Mouse (Mus musculus): ENCODE measurements around the gene Lyst. TPM values are rescaled to one million over a fixed set of nuclear protein-coding genes. Genes with fewer than 3 reads are reported as not detected.
"Not testable (repeated sequence)": the region's sequence is repeated elsewhere in the genome, so short reads cannot be mapped to it uniquely, and the experiment has no call there.

Gene Lyst
- total RNA-seq, 2 experiments from 2014 or later: 3.6 to 4.3 TPM

DNA sequence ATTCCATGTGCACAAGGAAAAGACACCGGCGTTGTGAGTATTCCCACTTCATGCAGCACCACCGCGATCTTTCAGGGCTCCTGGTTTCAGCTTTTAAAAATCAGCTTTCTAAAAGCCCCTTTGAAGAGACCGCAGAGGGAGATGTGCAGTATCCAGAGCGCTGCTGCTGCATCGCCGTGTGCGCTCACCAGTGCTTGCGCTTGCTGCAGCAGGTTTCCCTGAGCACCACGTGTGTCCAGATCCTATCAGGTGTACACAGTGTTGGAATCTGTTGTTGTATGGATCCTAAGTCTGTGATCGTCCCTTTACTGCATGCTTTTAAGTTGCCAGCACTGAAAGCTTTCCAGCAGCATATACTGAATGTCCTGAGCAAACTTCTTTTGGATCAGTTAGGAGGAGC lies 45.0 kb downstream of the Lyst start:
- no peak for DNase-seq (ENCODE audit: low spot score)

DNA sequence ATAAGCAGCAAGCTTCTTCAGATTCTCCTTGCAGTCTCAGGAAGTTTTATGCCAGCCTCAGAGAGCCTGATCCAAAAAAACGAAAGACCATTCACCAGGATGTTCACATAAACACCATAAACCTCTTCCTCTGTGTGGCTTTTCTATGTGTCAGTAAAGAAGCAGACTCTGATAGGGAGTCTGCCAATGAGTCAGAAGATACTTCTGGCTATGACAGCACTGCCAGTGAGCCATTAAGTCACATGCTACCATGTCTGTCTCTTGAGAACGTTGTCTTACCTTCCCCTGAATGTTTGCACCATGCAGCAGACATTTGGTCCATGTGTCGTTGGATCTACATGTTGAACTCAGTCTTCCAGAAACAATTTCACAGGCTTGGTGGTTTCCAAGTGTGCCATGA lies 47.4 kb downstream of the Lyst start:
- no peak for DNase-seq (ENCODE audit: low spot score)

DNA sequence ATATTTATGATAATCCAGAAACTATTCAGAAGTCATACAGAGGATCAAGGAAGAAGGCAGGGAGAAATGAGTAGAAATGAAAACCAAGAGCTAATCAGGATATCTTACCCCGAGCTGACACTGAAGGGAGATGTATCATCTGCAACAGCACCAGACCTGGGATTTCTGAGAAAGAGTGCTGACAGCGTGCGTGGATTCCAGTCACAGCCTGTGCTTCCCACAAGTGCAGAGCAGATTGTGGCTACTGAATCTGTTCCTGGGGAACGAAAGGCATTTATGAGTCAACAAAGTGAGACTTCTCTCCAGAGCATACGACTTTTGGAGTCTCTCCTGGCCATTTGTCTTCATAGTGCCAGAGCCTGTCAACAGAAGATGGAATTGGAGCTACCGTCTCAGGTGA lies 47.8 kb downstream of the Lyst start:
- no peak for DNase-seq (ENCODE audit: low spot score)

DNA sequence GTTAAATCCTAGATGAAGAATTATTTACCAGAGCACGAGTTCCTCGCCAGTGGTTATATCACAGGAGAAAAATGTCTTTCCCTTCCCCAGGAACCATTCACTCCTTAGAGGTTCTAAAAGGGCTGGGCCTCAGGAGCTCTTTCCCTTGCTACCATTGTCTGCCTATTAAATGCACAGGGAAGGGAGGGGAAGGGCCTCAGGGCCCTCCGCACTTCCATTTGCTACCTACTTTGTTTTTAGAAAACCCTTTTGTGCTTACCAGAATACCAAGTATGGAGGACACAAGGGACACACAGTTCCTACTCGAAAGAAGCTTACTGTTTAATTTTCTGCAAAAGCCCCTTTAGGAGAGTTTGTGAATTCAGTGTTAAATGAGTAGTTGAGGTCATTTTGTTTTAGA lies 48.5 kb downstream of the Lyst start:
- DNase-seq (ENCODE audit: low spot score): no peak

DNA sequence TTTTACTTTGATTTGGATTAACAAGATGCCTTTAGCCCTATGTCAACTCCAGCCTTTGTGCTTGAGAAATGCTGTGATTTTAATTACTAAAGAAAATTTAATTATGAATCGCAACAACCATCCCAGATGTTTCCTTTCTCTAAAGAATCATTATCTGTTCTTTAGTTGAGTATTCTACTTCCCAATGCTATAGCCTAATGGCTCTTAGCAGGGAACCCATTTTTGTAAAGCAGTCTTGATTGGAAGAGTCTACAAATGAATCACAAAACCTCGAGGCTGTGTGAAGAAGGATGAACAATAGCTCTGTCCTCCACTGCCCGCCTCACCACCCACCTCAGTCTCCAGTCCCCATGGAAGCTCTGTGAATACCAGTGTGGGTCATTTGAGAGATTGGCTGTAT lies 57.1 kb downstream of the Lyst start:
- no peak for DNase-seq (ENCODE audit: low spot score)

DNA sequence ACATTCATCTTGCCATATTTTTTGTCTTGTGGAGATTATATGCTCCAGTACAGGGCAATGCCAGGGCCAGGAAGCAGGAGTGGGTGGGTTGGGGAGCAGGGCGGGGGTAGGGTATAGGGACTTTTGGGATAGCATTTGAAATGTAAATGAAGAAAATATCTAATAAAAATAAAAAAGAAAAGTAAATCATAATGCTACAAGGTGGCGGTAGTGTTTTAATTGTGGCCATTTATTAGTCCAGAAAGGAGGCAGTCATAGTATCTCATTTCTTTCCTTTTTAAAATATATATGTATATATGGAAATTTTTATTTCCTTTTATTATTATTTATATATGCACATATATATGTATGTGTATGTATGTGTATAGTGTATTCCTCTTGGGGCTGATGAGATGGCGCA lies 65.3 kb downstream of the Lyst start:
- DNase-seq (ENCODE audit: low spot score): no peak

DNA sequence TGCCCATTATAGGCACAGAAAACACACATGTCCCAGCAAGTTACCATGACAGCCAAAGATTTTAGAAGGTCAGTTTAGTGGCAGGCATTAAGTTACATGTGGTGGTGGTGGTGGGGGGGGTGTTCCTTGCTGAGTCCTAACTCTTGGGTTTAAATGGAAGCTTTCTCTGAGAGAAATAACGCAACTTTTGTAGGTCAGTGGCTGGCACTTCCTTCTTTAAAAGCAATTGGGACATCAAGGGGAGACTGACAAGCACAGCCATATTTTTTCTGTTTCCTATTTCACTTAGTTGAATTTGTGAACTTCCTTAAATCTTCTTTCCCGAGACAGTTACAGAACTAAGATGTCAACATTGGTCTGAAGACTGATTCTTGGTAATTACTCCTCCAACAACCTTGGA lies 75.9 kb downstream of the Lyst start:
- DNase-seq (ENCODE audit: low spot score): not testable (repeated sequence)

DNA sequence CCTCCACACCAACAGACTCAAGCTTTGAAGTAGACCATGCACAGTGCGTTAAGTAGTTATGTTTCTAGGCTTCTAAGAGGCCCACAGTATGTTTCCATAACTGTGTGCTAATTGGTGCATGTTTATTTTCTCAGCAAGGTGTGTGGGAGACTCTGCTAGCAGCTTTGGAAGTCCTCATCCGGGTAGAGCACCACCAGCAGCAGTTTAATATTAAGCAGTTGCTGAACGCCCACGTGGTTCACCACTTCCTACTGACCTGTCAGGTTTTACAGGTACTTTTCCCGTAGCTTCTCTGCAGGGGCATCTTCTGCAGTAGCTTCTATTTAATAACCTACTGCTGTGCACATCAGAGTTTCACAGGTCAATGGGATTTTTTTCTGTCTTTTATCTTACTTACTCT lies 80.5 kb downstream of the Lyst start:
- no peak for DNase-seq (ENCODE audit: low spot score)

DNA sequence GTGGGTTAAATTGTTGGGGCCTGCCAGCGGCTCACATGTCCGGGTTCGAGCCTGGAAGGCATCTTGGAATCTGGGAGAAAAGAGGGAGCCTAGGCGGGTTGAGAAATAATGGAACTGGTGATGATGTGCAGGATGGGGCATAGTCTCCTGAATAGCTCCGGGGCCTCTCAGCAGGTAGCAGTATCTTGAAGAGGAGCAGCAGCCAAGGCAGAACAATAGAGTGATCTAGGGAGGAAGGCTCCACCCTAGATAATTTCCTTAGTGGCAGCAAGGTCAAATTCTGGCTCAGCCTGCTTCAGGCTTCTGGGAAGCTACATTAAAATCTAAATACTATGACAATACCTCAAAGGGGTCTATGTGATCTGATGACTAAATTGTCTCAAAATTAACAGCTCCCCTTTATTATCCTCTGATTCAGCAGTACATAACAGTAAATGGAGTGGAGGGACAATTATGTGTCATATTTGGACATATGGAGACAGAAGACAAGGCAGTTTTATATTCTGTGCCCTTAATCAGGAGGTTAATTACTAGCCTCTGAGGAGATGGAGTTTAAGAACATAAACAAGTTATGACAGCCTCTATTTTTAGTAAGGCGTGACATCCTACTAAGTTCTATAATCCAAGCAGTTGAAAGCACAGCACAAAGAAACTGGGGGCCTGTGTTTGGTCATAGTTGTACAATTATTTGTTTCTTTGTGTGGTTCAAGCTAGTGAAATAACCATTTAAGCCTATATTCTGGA lies 81.6 kb downstream of the Lyst start:
- no peak for DNase-seq (ENCODE audit: low spot score)

DNA sequence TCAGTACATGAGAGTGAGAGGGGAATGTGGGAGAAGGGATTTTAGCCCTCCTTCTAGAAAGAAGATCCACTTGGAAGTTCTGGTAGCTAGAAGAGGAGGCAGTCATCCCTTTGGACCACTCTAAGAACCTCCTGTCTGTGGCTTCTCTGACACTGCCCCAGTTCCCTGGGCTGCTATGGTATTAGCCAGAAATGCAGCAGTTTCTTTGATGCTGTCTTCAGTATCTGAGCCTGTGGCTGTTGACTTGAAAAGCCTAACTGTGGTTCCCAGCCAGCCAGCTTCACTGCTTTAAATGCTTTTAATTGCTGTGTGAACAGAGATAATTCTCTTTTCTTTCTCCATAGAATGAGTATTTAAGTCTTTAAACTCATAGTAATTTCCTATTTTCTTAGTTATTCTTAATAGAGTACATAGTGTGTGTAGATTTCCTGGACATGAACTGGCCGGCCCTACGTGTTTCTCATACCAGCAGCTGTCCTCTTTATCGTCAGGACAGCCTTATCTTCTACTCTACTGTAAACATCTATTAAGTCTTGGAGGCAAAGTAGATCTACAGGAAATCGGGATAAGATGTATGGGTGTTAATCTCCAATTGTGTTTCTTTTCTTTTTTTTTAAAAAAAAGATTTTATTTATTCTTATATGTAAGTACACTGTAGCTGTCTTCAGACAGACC lies 84.6 kb downstream of the Lyst start:
- DNase-seq (ENCODE audit: low spot score): no peak

DNA sequence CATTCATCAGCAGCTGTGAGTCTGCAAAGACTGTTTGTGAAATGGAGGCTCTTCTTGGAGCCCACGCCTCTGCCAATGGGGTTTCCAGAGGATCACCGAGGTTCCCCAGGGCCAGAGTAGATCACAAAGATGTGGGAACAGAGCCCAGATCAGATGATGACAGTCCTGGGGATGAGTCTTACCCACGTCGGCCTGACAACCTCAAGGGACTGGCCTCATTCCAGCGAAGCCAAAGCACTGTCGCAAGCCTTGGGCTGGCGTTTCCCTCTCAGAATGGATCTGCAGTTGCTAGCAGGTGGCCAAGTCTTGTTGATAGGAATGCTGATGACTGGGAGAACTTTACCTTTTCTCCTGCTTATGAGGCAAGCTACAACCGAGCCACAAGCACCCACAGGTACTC lies 87.7 kb downstream of the Lyst start:
- DNase-seq (ENCODE audit: low spot score): no peak

DNA sequence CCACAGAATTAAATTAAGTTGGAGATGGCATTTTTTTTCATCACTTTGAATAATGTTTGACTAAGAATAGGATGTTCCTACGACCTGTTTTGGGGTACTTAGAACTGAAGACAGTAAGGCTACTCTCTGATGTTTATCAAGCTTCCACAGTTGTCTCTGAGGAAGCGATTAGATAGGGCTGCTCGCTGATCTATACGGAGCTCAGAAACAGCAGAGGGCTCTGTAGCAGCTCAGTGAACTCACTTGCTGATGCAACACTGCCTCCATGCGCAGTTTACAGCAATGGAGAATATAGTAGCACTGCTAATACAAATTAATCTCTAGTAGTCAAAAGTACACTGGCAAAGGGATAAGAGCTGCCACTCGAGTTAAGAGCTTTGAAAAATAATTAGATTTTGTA lies 91.4 kb downstream of the Lyst start:
- no peak for DNase-seq (ENCODE audit: low spot score)

DNA sequence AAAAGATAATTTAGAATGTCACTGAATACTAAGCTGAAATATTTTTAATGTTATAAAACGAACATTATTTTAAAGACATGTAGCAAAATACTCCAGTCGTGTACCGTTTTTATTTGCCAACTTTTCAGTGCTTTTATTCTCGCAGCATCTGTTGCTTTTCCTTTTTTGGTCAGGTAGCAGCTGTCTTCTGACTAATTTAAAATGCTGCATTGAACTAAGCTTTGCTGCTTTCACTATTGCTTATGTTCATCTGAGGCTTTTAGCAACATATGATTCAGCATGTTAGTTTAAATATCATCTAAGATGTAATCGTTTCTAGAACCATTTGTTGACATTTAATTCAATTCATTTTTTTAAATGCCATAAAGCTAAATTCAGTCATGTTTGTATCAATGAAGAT lies 113.3 kb downstream of the Lyst start:
- DNase-seq (ENCODE audit: low spot score): no peak

DNA sequence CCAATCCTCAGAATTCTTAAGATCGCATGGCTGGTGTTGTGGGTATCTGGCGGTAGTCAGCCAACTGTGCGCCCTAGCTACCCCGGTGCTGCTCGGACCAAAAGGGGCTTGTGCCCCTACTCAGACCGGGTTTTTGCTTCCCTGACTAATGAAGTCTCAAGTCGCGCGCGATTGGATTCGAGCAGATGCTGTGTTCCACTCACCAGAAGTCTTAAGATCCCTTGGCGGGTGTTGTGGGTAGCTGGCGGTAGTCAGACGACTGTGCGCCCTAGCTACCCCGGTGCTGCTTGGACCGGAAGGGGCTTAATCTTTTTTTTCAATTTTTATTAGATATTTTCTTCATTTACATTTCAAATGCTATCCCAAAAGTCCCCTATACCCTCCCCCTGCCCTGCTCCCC lies 131.2 kb downstream of the Lyst start:
- not testable (repeated sequence) for DNase-seq (ENCODE audit: low spot score)

DNA sequence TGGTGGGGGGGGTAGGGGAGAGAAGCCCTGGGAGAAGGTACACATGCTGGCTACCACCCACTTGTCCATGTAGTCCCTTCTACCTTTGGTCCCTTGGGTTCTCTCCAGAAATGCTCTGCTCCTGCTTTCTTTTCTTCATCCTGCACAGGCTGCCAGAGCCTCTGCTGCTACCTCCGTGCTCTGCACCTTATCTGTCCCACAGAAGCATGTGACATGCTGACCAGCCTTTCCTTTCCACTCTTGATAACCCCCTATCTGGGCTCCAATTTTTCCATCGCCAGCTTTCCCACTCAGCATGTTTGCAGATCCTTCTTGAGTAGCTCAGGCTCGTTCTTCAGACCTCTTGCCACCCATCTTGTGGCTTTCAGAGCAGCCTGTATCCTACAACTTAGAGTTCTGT lies 133.1 kb downstream of the Lyst start:
- DNase-seq (ENCODE audit: low spot score): no peak

DNA sequence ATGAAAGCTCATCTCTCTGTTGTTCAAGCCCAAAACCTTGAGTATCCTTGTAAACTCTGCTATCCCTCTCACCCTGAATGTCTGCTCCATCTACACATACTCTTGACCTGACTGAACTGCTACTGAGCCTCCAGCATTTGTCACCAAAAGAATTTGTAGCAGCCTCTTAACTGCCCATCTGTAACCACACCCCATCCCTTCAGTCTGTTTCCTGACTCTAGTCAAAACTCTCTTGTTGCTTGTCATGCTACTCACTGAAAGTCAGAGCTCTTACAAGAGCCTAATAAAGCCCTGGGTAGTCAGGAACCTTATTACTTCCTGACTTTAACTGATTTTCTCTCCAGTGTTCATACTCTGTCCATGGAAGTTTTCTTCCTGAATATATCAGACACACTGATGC lies 133.6 kb downstream of the Lyst start:
- DNase-seq (ENCODE audit: low spot score): no peak

DNA sequence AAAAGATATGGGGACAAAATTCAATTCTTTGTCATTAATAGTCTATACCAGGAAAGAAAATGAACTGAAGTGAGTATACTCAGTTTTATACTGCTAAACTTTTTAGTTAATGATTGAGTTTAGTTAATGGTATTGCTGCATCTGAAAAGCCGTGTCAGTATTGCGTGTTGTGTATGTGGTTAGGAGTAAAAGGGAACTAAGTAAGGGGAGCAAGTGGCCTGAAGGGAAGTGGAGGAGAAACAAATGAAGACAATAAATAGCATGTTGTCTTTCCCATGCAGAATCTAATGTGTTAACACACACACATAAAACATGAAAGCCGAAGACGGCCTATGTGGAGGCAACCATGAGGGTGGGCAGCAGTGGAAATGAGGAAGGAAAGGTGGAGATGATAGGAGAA lies 149.0 kb downstream of the Lyst start:
- DNase-seq (ENCODE audit: low spot score): no peak

DNA sequence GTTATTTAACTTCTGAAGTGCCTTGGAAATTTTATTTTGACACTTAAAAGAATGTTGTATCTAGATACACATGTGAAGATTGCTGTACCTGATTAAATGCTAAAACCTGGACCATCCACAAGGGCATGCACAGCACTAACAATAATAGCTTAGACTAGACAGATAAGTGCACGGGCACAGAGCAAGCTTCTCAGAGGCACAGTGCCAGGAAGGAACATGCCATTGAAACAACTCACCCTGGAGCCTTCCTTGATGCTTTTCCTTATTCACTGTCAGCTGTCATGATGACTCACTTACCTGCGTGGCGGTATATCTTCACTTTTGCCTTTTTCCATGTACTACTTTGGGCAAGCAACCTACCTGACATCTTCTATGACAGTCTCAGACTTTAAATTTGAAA lies 155.7 kb downstream of the Lyst start:
- no peak for DNase-seq (ENCODE audit: low spot score)

DNA sequence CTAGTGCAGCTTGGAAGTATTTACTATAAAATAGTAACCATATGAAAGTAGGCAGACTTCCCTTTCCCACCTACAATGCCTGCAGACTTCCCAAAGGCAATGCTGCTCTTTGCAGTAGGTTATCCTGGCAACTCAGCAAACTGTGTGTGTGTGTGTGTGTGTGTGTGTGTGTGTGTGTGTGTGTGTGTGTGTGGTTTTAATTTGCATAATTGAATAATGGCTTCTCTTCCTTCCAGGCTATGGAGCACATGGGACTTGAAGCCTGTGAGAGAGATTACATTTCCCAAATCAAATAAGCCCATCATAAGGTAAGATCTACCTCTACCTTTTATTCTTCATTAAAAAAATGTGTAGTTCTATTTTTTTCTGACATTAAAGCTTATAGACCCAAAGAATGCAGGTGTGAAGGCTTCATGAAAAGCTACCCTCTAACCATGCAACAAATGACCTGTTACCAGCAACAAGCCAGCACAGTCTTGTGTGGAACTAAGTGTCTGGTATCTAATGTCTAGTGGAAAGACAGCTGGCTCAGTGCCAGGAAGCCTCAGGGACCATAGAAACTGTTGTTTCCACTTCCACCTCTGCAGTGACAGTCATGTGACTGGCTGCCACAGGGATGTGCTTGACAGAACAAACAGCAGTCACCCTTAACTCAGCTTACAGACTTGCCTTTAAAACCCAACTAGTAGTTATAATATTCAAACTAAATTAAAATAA lies 185.7 kb downstream of the Lyst start:
- no peak for DNase-seq (ENCODE audit: low spot score)

DNA sequence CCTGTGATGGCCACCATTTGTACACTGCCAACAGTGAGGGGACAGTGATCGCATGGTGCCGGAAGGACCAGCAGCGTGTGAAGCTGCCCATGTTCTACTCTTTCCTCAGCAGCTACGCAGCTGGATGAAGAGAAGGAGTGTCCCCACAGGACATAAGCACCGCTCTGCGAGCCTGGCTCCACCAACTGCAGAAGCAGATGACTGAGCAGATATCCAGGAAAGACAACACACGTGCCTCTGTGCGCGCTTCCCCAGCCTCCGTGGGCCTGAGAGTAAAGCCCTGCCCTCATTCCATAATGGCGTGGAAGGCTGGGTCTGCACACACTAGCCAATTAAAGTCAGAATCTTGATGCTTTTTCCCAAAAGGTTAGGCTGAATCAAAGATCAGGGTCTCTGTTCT lies 186.9 kb downstream of the Lyst start:
- DNase-seq (ENCODE audit: low spot score): no peak

DNA sequence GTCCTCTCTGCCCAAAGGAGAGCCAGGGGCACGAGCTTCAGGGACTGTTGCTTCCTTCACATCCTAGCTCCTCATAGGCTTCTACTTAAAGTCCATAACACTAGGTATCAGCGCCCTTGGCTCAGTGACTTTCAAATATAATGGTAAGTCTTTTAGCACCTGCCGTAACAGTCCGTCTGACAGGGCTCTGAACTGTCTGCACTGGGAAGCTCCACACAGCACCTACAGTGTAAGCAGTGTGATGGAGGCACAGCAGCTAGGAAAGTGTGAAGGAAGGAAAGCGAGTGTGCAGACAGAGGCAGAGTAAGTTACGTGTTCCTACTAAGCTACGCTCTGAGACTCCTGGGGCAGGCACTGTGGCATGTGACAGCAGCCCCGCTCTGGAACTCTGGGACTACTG lies 187.5 kb downstream of the Lyst start:
- DNase-seq (ENCODE audit: low spot score): no peak

DNA sequence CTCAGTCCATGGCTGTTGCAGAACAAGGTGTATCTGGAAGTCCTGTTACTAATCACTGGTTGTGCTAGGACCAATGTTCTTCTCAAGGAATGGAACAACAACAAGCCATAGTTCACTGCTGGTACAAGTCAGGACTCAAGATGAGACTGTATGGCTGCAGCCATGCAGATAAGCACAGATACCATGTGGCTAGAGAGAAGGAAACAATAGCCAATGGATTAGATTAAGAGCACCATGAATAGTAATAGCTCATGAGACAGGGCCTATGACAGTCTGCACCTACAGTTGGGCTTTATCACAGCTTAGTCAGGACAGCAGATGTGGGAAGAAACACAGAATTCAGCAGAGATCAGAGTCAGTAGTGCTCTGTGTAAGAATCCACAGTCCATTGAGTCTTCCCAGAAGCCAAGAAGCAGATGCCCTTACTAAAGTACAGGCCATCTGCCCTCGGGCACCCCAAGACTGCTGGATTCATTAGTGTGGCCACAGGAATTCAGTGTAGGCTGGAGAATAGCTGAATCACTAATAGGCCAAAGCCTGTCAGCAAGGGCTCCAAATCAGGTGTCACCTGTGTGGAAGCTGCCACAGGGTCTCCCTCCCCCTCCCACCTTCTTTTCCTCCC lies 188.8 kb downstream of the Lyst start:
- no peak for DNase-seq (ENCODE audit: low spot score)

Data from gastrocnemius, adult 18-20 months (tissue).